Comparison of ENCODE assay signal across 27 mouse cellular contexts in the genomic region with DNA sequence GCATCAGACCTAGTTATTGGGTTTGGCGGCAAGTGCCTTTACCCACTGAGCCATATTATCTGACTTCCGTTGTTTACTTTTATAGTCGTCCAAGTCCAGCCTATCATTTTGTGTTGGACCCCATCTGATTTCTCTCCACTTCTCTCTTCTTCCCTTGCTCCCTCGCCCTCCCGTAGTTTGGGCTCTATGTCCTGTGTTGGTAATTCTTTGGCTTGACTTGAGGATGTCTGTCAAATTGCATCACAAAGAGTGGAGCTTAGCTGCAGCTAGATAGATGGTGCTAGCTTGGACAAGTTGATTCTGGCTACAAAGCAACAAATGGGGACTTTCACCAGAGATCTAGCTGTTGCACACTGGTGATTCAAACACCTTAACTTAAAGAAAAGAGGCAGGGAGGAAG.
"Had no signal": no experiment of that assay in that cellular context is flagged by ENCODE, and none has a peak within 500 bp of the region (broad histone marks: within the 10 kb centered on the region; RNA-seq: fewer than 3 reads in every experiment).

No protein-coding gene starts in this region.

- H3K4me2 ChIP-seq: heart, embryonic 13.5 days; heart, embryonic 15.5 days; hindbrain, embryonic 13.5 days; hindbrain, embryonic 15.5 days; kidney, embryonic 15.5 days; limb, embryonic 13.5 days; limb, embryonic 15.5 days; liver, embryonic 12.5 days had no signal

- ATAC-seq: hindbrain, postnatal 0 days; intestine, embryonic 16.5 days; liver, embryonic 12.5 days had no signal

- DNase-seq: gastrocnemius, adult 2 months; gastrocnemius, postnatal 14 days; gastrocnemius, postnatal 36 days; heart, adult 18-20 months; heart, postnatal 14 days; heart, postnatal 36 days; kidney, adult 11 months; kidney, adult 2 months; kidney, adult 9 months; kidney, postnatal 14 days; kidney, postnatal 36 days; layer of hippocampus, adult 9-11 months; layer of hippocampus, postnatal 36 days; left cerebral cortex, postnatal 4 days had no signal

- H3K4me3 ChIP-seq: gastrocnemius, adult 2 months; heart, embryonic 10.5 days; heart, embryonic 13.5 days; heart, embryonic 15.5 days; hindbrain, embryonic 13.5 days; hindbrain, embryonic 15.5 days; kidney, embryonic 15.5 days; limb, embryonic 13.5 days; limb, embryonic 15.5 days; liver, embryonic 12.5 days had no signal

- H3K36me3 ChIP-seq: heart, embryonic 10.5 days; heart, embryonic 13.5 days; heart, embryonic 15.5 days; hindbrain, embryonic 13.5 days; hindbrain, embryonic 15.5 days; kidney, embryonic 15.5 days; limb, embryonic 13.5 days; limb, embryonic 15.5 days; liver, embryonic 12.5 days had no signal

- H3K27me3 ChIP-seq: limb, embryonic 15.5 days; liver, embryonic 12.5 days had no signal

- H3K9me3 ChIP-seq: heart, embryonic 10.5 days; heart, embryonic 13.5 days; heart, embryonic 15.5 days; hindbrain, embryonic 13.5 days; hindbrain, embryonic 15.5 days; limb, embryonic 15.5 days; liver, embryonic 12.5 days had no signal

- H3K9ac ChIP-seq: heart, embryonic 13.5 days; heart, embryonic 15.5 days; hindbrain, embryonic 13.5 days; hindbrain, embryonic 15.5 days; kidney, embryonic 15.5 days; limb, embryonic 13.5 days; limb, embryonic 15.5 days; liver, embryonic 12.5 days; liver, embryonic 14.5 days had no signal

- H3K4me1 ChIP-seq: heart, embryonic 10.5 days; heart, embryonic 13.5 days; heart, embryonic 15.5 days; hindbrain, embryonic 15.5 days; kidney, embryonic 15.5 days; limb, embryonic 13.5 days; limb, embryonic 15.5 days; liver, embryonic 12.5 days had no signal

- H3K27ac ChIP-seq: gastrocnemius, adult 2 months; heart, embryonic 10.5 days; heart, embryonic 13.5 days; heart, embryonic 15.5 days; hindbrain, embryonic 13.5 days; hindbrain, embryonic 15.5 days; hindbrain, postnatal 0 days; kidney, embryonic 15.5 days; kidney, postnatal 0 days; limb, embryonic 13.5 days; limb, embryonic 15.5 days; liver, embryonic 12.5 days; liver, embryonic 14.5 days had no signal
